8 mouse cellular contexts compared by ENCODE assay signal in genomic region chr5:115235786-115236263, GRCm38 (mm10). TPM values are rescaled to one million over a fixed set of nuclear protein-coding genes. Genes with fewer than 3 reads are reported as not detected.
DNase-seq lines count a peak whose midpoint lies in the region; ATAC-seq lines count a peak whose summit lies in the region.

TSS of gene Pop5 (plus strand) at chr5:115235836.

- peak within 1 kb of the TSS; percentile 80 for H3K9ac ChIP-seq in hindbrain, embryonic 16.5 days (ENCODE audit: low read depth, low read length)

- H3K36me3 ChIP-seq in hindbrain, embryonic 16.5 days (ENCODE audit: control insufficient read depth, insufficient read depth, low read length), result peaks cover 9% of the 10 kb centered on the region

- peak within 1 kb of the TSS; percentile 81 for H3K4me2 ChIP-seq in hindbrain, embryonic 16.5 days (ENCODE audit: low read length)

- H3K4me3 ChIP-seq in hindbrain, embryonic 16.5 days (ENCODE audit: low read length), result peak within 1 kb of the TSS; percentile 56

- no peaks in the 10 kb centered on the region for H3K27me3 ChIP-seq in hindbrain, embryonic 16.5 days (replicated peaks; ENCODE audit: control insufficient read depth, insufficient read depth, low read length)

- peak within 1 kb of the TSS; percentile 73 for H3K27ac ChIP-seq in hindbrain, embryonic 16.5 days (ENCODE audit: low read depth, low read length)

- no peaks in the 10 kb centered on the region for H3K9me3 ChIP-seq in hindbrain, embryonic 16.5 days (ENCODE audit: control insufficient read depth, low read length)

- 2% methylated on average over 21 of the region's 21 CpGs for WGBS in hindbrain, embryonic 16.5 days

- ATAC-seq in hindbrain, embryonic 16.5 days, result peak; percentile 72
- peak; percentile 78 for ATAC-seq in megakaryocyte, adult 5-6 weeks (ENCODE audit: poor library complexity, severe bottlenecking)

- H3K4me1 ChIP-seq in hindbrain, embryonic 16.5 days (ENCODE audit: control insufficient read depth, insufficient read depth, low read depth, low read length), result peaks cover 19% of the 10 kb centered on the region

- DNase-seq in T-cell, adult 2 months (ENCODE audit: low spot score), result peak; percentile 84
- DNase-seq in cerebellum, postnatal 36 days, result peak; percentile 96 to 97
- peak; percentile 89 for DNase-seq in gastrocnemius, adult 18-20 months (ENCODE audit: low spot score)
- DNase-seq in left cerebral cortex, adult 18-20 months (ENCODE audit: low spot score in 2 of 2), result peak; percentile 92 to 93
- peak; percentile 92 to 94 for DNase-seq in right cerebral cortex, adult 2 months (ENCODE audit: low spot score in 2 of 2)
- peak; percentile 92 for DNase-seq in urinary bladder, postnatal 14 days (ENCODE audit: low spot score)

RNA-seq across cellular contexts. Expression of gene Pop5, which starts in this region (rescaled TPM):
- total RNA-seq in gastrocnemius, adult 18-20 months (2021), result 10 to 100 TPM; 34.9 to 39.3 TPM
- polyA plus RNA-seq in hindbrain, embryonic 16.5 days (2015; fragmentation: Nextera tagmentation; extraction: Ambion mirVana), result 106 and 107 TPM in 2 replicates
- total RNA-seq in left cerebral cortex, adult 18-20 months (2021), result 100 to 1,000 TPM in 1 of 2 experiments, 10 to 100 TPM in 1; 95.9 to 111 TPM
- 61.7 and 74.6 TPM in 2 replicates for total RNA-seq in megakaryocyte, adult 5-6 weeks (2015)
- 30.9 and 81.2 TPM in 2 replicates for total RNA-seq in megakaryocyte, adult 5-6 weeks (2017)

Comparison
In these comparisons a context has a peak if more than half of its experiments do, and no peak if none do; other contexts are left out.
1. Peak in every context shown above with its lines: DNase-seq, ATAC-seq, H3K4me3 ChIP-seq and H3K27ac ChIP-seq.